ENCODE assay signal across 8 mouse cellular contexts in the genomic region with DNA sequence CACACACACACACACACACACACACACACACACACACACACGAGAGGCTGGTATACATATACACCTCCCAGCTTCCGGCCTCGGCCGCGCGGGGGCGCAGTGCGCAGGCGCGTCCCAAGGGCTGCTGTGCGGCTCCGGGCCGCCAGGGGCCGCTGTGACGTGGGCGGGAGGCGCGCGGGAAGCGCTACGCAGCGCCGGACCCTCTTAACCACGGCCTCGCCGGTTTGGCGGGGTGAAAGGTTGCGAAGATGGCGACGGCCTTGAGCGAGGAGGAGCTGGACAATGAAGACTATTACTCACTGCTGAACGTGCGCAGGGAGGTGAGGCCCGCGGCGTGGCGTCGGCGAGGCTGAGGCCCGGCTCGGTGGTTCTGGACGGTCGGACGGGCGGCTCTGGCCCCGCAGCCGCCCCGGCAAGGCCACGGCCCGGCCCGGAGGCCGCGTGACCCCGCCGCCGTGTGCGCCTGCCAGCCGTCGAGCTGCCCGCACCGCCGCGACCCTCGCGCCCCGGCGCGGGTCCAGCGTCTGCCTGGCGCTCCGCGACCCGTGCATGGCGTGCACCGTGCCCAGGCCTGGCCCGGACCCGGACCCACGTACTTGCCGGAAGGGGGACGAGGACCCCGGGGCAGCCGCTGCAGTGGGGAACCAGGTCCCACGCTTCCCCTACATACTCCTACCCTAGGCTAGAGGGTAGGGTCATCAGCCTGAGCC. TPM values are rescaled to one million over a fixed set of nuclear protein-coding genes. Genes with fewer than 3 reads are reported as not detected.
DNase-seq lines count a peak whose midpoint lies in the region; ATAC-seq and TF ChIP-seq lines count a peak whose summit lies in the region.

Gene Dnajc11 (plus strand): TSS at position 187 of the 710 bp plus-strand sequence.

- peak; percentile 95 for TF ChIP-seq CTCF in bone marrow, adult 2 months (IDR thresholded peaks at IDR 0.05; ENCODE audit: control insufficient read depth, insufficient read depth, low read length)

- H3K36me3 ChIP-seq in embryonic facial prominence, embryonic 15.5 days, result no peaks in the 10 kb centered on the region
- H3K36me3 ChIP-seq in kidney, embryonic 14.5 days (ENCODE audit: control insufficient read depth, insufficient read depth, low read length), result no peaks in the 10 kb centered on the region; the same call in 1 of the 2 replicates
- H3K36me3 ChIP-seq in limb, embryonic 15.5 days, result peaks cover 3% of the 10 kb centered on the region; the same call in 1 of the 2 replicates

- TF ChIP-seq POLR2A in bone marrow, adult 2 months (IDR thresholded peaks at IDR 0.05; ENCODE audit: borderline replicate concordance, control insufficient read depth, low read depth, low read length), result peak; percentile 66; the same call in 1 of the 2 replicates

- H3K27ac ChIP-seq in bone marrow, adult 2 months (ENCODE audit: control insufficient read depth, insufficient read depth, low read depth, low read length, poor library complexity), result peak within 1 kb of the TSS; percentile 61
- H3K27ac ChIP-seq in embryonic facial prominence, embryonic 15.5 days (replicated peaks), result peak within 1 kb of the TSS; percentile 55; the same call in 1 of the 2 replicates
- H3K27ac ChIP-seq in kidney, embryonic 14.5 days (ENCODE audit: low read depth, low read length), result 0 out of 2 replicates have a peak within 1 kb of the TSS, but pooled peaks have one; percentile 24
- no peak within 1 kb of the TSS for H3K27ac ChIP-seq in limb, embryonic 15.5 days

- H3K4me3 ChIP-seq in bone marrow, adult 2 months (replicated peaks; ENCODE audit: control insufficient read depth, low read depth, low read length), result peak within 1 kb of the TSS; percentile 95
- H3K4me3 ChIP-seq in embryonic facial prominence, embryonic 15.5 days (replicated peaks), result peak within 1 kb of the TSS; percentile 100
- H3K4me3 ChIP-seq in kidney, embryonic 14.5 days (ENCODE audit: low read length), result peak within 1 kb of the TSS; percentile 100
- H3K4me3 ChIP-seq in limb, embryonic 15.5 days, result peak within 1 kb of the TSS; percentile 59

- H3K4me2 ChIP-seq in embryonic facial prominence, embryonic 15.5 days (replicated peaks), result peak within 1 kb of the TSS; percentile 95
- H3K4me2 ChIP-seq in kidney, embryonic 14.5 days (replicated peaks; ENCODE audit: low read depth, low read length), result peak within 1 kb of the TSS; percentile 83
- H3K4me2 ChIP-seq in limb, embryonic 15.5 days, result peak within 1 kb of the TSS; percentile 77

- H3K9ac ChIP-seq in embryonic facial prominence, embryonic 15.5 days, result peak within 1 kb of the TSS; percentile 93
- H3K9ac ChIP-seq in kidney, embryonic 14.5 days (ENCODE audit: low read depth, low read length), result peak within 1 kb of the TSS; percentile 96
- peak within 1 kb of the TSS; percentile 72 for H3K9ac ChIP-seq in limb, embryonic 15.5 days

- H3K27me3 ChIP-seq in embryonic facial prominence, embryonic 15.5 days, result no peaks in the 10 kb centered on the region
- H3K27me3 ChIP-seq in kidney, embryonic 14.5 days (ENCODE audit: control insufficient read depth, insufficient read depth, low read length), result no peaks in the 10 kb centered on the region
- H3K27me3 ChIP-seq in limb, embryonic 15.5 days, result no peaks in the 10 kb centered on the region

- H3K4me1 ChIP-seq in bone marrow, adult 2 months (ENCODE audit: control insufficient read depth, insufficient read depth, low read length), result peaks cover 8% of the 10 kb centered on the region
- peaks cover 15% of the 10 kb centered on the region for H3K4me1 ChIP-seq in embryonic facial prominence, embryonic 15.5 days
- peaks cover 10% of the 10 kb centered on the region for H3K4me1 ChIP-seq in kidney, embryonic 14.5 days (ENCODE audit: control insufficient read depth, insufficient read depth, low read length)
- H3K4me1 ChIP-seq in limb, embryonic 15.5 days, result peaks cover 20% of the 10 kb centered on the region

- peak; percentile 90 for ATAC-seq in embryonic facial prominence, embryonic 15.5 days (ENCODE audit: insufficient number of reproducible peaks, low FRiP score, low TSS enrichment, low read depth)
- ATAC-seq in kidney, embryonic 14.5 days (ENCODE audit: low FRiP score, low TSS enrichment), result peak; percentile 92
- peak; percentile 78 for ATAC-seq in limb, embryonic 15.5 days (ENCODE audit: insufficient number of reproducible peaks, low FRiP score, low TSS enrichment, low read depth)

- WGBS in bone marrow, adult 2 months, result under 1% methylated on average over 83 of the region's 83 CpGs
- under 1% methylated on average over 82 of the region's 83 CpGs for WGBS in embryonic facial prominence, embryonic 15.5 days
- 0% methylated on average over 61 of the region's 83 CpGs for WGBS in kidney, embryonic 14.5 days
- under 1% methylated on average over 80 of the region's 83 CpGs for WGBS in limb, embryonic 15.5 days

- DNase-seq in 416B (ENCODE audit: low read depth), result peak; percentile 90
- peak; percentile 84 to 88 for DNase-seq in heart, adult 9 months (ENCODE audit: low spot score in 2 of 2)
- DNase-seq in monocyte, adult 2 months (ENCODE audit: low read depth in 1 of 2, low spot score in 2 of 2), result peak; percentile 86 to 97
- peak; percentile 89 to 90 for DNase-seq in spleen, postnatal 36 days (ENCODE audit: low spot score in 2 of 2)

- H3K9me3 ChIP-seq in embryonic facial prominence, embryonic 15.5 days (replicated peaks), result no peaks in the 10 kb centered on the region
- no peaks in the 10 kb centered on the region for H3K9me3 ChIP-seq in kidney, embryonic 14.5 days (ENCODE audit: control insufficient read depth, low read length)
- H3K9me3 ChIP-seq in limb, embryonic 15.5 days, result no peaks in the 10 kb centered on the region

RNA-seq across cellular contexts. Expression of gene Dnajc11, which starts in this region (rescaled TPM):
- polyA plus RNA-seq in bone marrow, adult 2 months (2011; ENCODE audit: insufficient read depth, insufficient read length, low replicate concordance, missing spikeins), result 50.8 and 79.8 TPM in 2 replicates
- 57.8 and 61.5 TPM in 2 replicates for polyA plus RNA-seq in embryonic facial prominence, embryonic 15.5 days (2015; fragmentation: Nextera tagmentation; extraction: Ambion mirVana)
- polyA plus RNA-seq in kidney, embryonic 14.5 days (2014; fragmentation: Nextera tagmentation; extraction: Ambion mirVana), result 55.0 and 74.5 TPM in 2 replicates
- 58.3 and 61.6 TPM in 2 replicates for polyA plus RNA-seq in limb, embryonic 15.5 days (2015; fragmentation: Nextera tagmentation; extraction: Ambion mirVana)
